Mouse (Mus musculus) spleen, adult 2 months (tissue): ENCODE measurements around the gene Afg1l.

Experiments
- CTCF ChIP-seq: fragments of 200-500 bp; IDR thresholded peaks from 2 replicates; pipeline ENCODE4 v1.5.1; 2011; ENCODE audit warnings: mild to moderate bottlenecking, inconsistent platforms; ENCODE audit not compliant: insufficient read depth, insufficient read length, insufficient replicate concordance; ENCODE audit errors: extremely low read depth
- POLR2A ChIP-seq: fragments of 200-500 bp; IDR thresholded peaks from 2 replicates; pipeline ENCODE4 v1.6.1; 2011; ENCODE audit warnings: low read depth, low read length, inconsistent platforms

GRCm38 (mm10) chr10:42388181-42388580 lies 90.2 kb downstream of the Afg1l start:
- no peak for TF ChIP-seq CTCF
- TF ChIP-seq POLR2A: no peak
